Mouse (Mus musculus) bone marrow, adult 2 months (tissue): ENCODE measurements at regions not wholly inside any gene's neighbourhood (a gene's known extent, or its start where the extent isn't known, plus 50 kb on each side); places are given as distances from the start of the nearest gene placed in this dataset.

Experiments
- H3K27ac ChIP-seq: fragments of 200-500 bp; 2 replicates; pipeline ENCODE4 v1.5.1; 2012; ENCODE audit warnings: low read depth, mild to moderate bottlenecking, control low read depth, inconsistent platforms, low read length; ENCODE audit not compliant: control insufficient read depth, poor library complexity, insufficient read depth
- H3K4me1 ChIP-seq: fragments of 200-500 bp; 2 replicates; pipeline ENCODE4 v1.6.1; 2011; ENCODE audit warnings: low read length; ENCODE audit not compliant: control insufficient read depth, insufficient read depth
- H3K4me3 ChIP-seq: fragments of 200-500 bp; replicated peaks from 2 replicates; pipeline ENCODE3; 2011; ENCODE audit warnings: mild to moderate bottlenecking, low read depth, low read length, control low read depth; ENCODE audit not compliant: control insufficient read depth
- CTCF ChIP-seq: fragments of 200-500 bp; IDR thresholded peaks from 2 replicates; pipeline ENCODE4 v1.5.1; 2011; ENCODE audit warnings: low read length, control low read depth; ENCODE audit not compliant: control insufficient read depth, insufficient read depth
- POLR2A ChIP-seq: fragments of 200-500 bp; IDR thresholded peaks from 2 replicates; pipeline ENCODE4 v1.6.1; 2011; ENCODE audit warnings: low read depth, mild to moderate bottlenecking, control low read depth, low read length, borderline replicate concordance; ENCODE audit not compliant: control insufficient read depth
- WGBS: fragments of 180-500 bp; shearing (Covaris S2); methylation state at CpG from one replicate; pipeline ENCODE4 v1.1.7; 2018; 5-methylcytosine and 5-hydroxymethylcytosine counted together

DNA sequence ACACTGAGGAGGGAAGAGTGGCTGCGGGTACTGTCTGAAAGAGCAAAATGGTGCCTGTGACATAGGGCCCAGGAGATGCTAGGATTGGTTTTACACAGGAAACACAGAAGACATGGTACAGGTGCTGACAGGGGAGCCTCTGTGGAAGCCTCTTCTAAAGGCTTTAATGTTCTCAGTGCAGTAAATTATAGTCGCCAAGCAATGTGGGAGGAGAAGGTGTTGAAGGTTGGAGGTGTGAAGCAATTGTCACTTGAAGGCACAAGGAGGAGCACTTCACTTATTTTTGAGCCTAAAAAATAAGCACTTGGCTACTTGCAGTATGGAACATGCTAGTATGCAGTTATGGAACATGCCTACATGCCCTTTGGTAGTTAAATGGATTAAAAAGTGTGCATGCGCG, 283.6 kb upstream of the Pkdcc start:
- 85% methylated on average over 4 of the region's 4 CpGs for WGBS
- TF ChIP-seq POLR2A: no peak
- TF ChIP-seq CTCF: no peak

DNA sequence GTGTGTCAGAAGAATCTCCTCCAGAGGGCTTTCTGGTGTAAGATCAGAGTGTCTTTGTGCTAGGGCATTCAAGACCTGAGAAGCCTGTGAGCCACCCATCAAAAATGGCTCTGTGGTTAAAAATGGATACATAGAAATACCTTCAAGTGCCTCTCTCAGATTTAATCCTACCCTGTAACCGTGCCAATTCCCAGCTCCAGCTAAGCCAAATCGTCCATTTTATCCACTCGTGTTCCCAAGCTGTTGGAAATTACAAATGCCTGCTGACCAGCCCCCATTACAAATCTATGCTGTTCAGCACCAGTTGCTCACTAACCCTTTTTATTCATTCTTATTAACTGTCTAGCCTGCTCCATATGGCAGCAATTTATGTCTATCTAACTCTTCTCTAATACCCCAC, 278.3 kb upstream of the Pkdcc start:
- no peak overlapping the region for H3K27ac ChIP-seq
- WGBS: 61% methylated on average over 3 of the region's 3 CpGs
- no peaks in the 10 kb centered on the region for H3K4me1 ChIP-seq
- H3K4me3 ChIP-seq: no peak overlapping the region
- TF ChIP-seq CTCF (no peak), POLR2A (no peak)

More for the DNA sequence above, 283.6 kb upstream of the Pkdcc start:
- Histone ChIP-seq H3K4me3 (no peak overlapping the region), H3K4me1 (no peaks in the 10 kb centered on the region), H3K27ac (no peak overlapping the region)

DNA sequence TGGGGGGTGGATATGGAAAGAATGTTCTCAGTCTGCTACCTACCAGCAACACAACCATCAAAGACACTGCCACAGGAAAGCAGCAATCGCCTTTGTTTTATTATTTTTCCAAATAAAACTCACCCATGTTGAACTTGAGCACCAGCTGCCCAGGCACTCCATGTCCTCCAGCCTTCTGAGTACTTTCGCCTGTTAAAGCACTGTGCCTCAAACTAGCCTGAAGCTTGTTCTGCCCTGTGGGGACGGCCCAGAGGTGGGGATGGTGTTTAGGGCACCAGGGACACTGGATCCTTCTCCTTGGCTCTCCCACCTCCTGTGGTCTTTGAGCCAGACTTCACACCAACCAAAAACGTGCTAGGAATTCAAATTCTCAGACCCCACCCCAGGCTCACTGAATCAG, 269.0 kb upstream of the Pkdcc start:
- WGBS: 56% methylated on average over 4 of the region's 4 CpGs
- Histone ChIP-seq H3K4me3 (no peak overlapping the region), H3K27ac (no peak overlapping the region), H3K4me1 (no peaks in the 10 kb centered on the region)
- TF ChIP-seq CTCF (no peak), POLR2A (no peak)

DNA sequence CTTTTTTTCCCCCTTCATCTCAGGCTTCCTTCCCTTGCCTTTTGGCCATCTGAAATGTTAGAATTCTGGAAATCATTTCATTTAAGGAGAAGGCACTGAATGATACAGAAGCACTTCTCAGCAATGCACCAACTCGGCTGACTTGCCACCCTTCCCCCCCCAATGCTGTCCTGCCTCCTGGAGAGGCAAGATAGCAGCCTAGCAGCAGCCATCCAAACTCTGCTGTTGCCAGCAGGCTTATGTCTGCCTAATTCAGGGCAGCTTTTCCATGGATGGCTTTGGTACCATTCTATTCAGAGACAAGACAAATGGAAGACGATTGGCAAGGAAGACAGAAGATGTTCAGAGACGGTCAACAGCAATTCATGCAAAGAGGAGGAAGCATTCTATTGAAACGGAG, 265.3 kb upstream of the Pkdcc start:
- Histone ChIP-seq H3K27ac (no peak overlapping the region), H3K4me1 (no peaks in the 10 kb centered on the region), H3K4me3 (no peak overlapping the region)
- TF ChIP-seq POLR2A (no peak), CTCF (no peak)
- 80% methylated on average over 4 of the region's 4 CpGs for WGBS

DNA sequence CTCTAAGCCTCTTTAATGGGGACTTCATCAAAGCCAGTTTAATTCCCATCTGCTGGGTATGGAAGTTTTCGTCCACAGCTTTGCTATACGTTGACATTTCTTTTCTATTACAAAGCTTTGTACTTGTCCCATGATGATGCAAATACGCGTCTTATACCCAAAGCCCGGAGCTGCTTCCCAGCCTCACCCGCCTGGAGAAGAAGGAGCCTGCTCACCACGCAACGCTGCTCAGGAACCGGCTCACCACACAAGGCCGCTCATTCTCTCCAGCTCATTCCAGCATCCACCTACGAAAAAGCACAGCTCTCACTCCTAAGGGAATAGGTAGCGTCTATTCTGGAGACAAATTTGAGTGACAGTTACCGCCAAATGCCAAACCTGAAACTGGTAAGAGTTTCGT, 264.8 kb upstream of the Pkdcc start:
- 89% methylated on average over 14 of the region's 14 CpGs for WGBS
- Histone ChIP-seq H3K27ac (no peak overlapping the region), H3K4me1 (no peaks in the 10 kb centered on the region), H3K4me3 (no peak overlapping the region)
- no peak for TF ChIP-seq CTCF
- no peak for TF ChIP-seq POLR2A

DNA sequence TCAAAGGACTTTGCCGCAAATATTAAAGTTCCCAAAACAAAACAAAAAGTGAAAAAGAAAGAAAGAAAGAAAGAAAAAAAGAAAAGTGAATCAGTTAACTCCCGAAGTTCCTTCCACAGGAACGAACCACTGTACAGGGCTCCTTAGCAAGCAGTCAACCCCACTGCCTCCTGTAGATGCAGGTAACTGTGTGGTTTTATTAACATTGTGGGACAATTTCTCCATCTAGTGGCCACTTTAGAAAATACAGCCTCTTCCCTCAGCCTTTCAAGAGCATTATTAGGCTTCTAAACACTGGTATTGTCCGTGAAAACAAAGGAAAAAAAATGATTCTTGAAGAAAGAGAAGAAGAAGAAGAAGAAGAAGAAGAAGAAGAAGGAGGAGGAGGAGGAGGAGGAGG, 257.7 kb upstream of the Pkdcc start:
- no peaks in the 10 kb centered on the region for H3K4me1 ChIP-seq
- no peak overlapping the region for H3K4me3 ChIP-seq
- no peak overlapping the region for H3K27ac ChIP-seq
- 25% methylated on average over 4 of the region's 4 CpGs for WGBS
- no peak for TF ChIP-seq CTCF
- no peak for TF ChIP-seq POLR2A

DNA sequence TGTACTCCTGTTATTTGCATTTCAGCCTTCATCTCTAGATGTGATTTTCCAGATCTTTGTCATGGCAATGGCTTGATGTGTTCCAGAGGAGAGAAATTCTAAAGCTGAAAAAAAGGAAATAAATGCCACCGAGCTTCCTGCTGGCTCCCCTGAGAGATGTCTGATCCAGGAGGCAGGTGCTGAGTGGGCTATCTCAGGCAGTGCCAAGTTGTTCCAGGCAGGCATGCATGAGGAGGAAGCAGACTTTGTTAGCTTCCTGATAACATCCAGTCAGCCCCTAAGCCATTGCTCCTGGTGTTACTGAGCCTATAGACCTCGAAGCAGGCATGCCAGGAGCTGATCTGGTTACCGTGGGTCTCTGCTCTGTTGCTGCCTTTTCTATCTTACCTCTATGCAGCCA, 251.7 kb upstream of the Pkdcc start:
- Histone ChIP-seq H3K4me1 (no peaks in the 10 kb centered on the region), H3K4me3 (no peak overlapping the region), H3K27ac (no peak overlapping the region)
- TF ChIP-seq CTCF: no peak
- TF ChIP-seq POLR2A: no peak
- 44% methylated on average over 3 of the region's 3 CpGs for WGBS

DNA sequence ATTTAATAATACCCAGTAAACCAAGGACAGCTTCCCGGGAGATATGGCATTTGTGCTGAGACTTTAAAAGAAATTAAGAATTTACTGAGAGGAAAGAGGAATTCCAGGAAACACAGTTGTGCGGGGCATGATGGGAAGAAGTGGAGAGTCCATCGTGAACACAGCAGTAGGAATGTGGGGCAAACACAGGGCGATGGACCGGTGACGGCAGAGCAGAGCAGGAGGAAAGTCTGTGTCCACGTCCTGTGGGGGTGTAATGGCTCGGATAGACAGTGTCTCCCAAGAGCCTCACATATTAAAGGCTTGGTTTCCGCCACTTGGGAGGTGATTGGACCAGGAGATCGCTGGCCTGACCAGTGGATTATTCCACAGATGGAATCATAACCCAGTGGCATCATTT, 215.4 kb upstream of the Pkdcc start:
- TF ChIP-seq POLR2A (no peak), CTCF (no peak)
- 79% methylated on average over 10 of the region's 10 CpGs for WGBS
- Histone ChIP-seq H3K4me1 (no peaks in the 10 kb centered on the region), H3K4me3 (no peak overlapping the region), H3K27ac (no peak overlapping the region)

DNA sequence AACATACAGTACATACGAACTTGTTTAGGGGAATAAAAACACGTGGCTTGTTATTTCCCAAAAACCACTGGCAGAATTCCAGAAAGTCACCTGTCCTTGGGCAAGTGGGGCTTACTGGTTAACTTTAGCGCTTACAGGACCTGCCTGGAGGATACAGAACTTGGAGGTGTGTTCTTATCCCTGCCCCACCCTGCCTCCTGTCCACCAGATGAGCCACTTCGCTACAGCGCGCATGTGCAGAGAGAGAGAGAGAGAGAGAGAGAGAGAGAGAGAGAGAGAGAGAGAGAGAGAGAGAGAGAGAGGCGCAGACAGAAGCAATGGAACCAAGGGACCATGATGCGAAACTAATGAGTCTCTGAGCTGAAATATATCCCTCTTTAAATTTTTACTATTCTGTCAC, 214.7 kb upstream of the Pkdcc start:
- no peak overlapping the region for H3K4me3 ChIP-seq
- 67% methylated on average over 8 of the region's 8 CpGs for WGBS
- H3K4me1 ChIP-seq: no peaks in the 10 kb centered on the region
- TF ChIP-seq CTCF (no peak), POLR2A (no peak)
- no peak overlapping the region for H3K27ac ChIP-seq
